Mouse (Mus musculus): ENCODE data around the gene Ccdc134. TPM values are rescaled to one million over a fixed set of nuclear protein-coding genes. Genes with fewer than 3 reads are reported as not detected.

Gene Ccdc134
- polyA plus RNA-seq, 1 experiment = 14.7 TPM

DNA sequence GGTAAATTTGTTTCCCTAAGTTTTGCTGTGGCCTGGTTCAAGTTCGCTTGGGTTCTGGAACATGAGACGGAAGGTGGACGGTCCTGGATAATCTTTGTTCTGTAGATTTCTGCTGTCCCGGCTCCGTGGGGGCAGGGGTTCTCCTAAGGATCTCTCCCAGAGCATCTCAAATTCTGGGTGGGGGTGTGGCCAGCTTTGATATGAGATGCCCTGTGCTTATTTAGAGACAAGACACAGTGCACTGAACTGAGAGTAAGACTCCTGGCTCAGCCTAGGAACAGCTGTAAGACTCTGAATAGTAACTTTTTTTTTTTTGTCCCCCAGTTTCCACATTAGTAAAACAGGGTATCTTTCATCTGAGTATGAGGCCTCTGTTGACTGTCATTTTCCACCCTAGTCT, 676 bp downstream of the Ccdc134 start:
- Histone ChIP-seq H3K4me3 (ENCODE audit: insufficient read depth, low read length) (peak overlapping the region; percentile 85), H3K4me1 (ENCODE audit: control insufficient read depth, insufficient read depth, low read length) (peaks cover 19% of the 10 kb centered on the region), H3K27ac (ENCODE audit: insufficient read depth, low read depth, low read length) (no peak overlapping the region; the same call in 1 of the 2 replicates)
- TF ChIP-seq POLR2A (IDR thresholded peaks at IDR 0.05; ENCODE audit: borderline replicate concordance, low read depth, low read length) (no peak), CTCF (IDR thresholded peaks at IDR 0.05; ENCODE audit: low read depth, low read length) (no peak)

DNA sequence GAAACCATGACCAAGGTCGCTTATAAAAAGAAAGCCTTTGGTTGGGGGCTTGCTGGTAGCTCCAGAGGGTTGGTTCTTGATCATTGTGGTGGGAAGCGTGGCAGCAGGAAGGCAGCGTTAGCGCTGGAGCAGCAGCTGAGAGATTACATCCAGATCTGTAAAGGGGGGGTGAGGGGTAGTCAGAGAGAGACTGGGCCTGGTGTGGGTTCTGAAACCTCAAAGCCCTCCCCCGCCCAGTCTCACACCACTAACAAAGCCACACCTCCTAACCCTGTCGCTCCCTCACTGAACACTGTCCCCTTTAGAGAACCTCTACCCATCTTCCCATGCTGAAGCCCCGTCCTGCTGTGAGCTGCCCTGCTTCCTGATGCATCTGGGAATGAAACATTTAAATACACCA, 2.9 kb downstream of the Ccdc134 start:
- Histone ChIP-seq H3K4me3 (ENCODE audit: insufficient read depth, low read length) (no peak overlapping the region), H3K27ac (ENCODE audit: insufficient read depth, low read depth, low read length) (no peak overlapping the region)
- TF ChIP-seq POLR2A (IDR thresholded peaks at IDR 0.05; ENCODE audit: borderline replicate concordance, low read depth, low read length) = no peak
- TF ChIP-seq CTCF (IDR thresholded peaks at IDR 0.05; ENCODE audit: low read depth, low read length) = no peak

DNA sequence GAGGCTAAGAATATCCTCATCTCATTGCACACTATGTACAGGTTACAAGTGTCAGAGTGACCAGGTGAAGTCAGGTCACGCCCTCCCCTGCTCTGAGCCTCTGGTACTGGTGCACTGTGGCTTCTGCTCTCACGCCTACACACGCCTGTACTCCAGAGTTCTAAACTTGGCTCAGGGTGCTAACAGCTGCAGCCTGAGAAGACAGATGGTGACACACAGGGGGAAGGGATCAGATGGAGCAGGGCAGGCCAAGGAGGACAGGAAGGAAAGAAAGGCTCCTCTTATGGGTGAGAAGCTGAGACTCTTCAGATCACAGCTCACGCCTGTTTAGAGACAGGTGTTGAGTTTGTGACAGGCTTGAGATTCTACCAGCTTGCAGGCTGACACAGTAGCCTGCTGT, 7.7 kb downstream of the Ccdc134 start:
- Histone ChIP-seq H3K27ac (ENCODE audit: insufficient read depth, low read depth, low read length) (no peak overlapping the region), H3K4me1 (ENCODE audit: control insufficient read depth, insufficient read depth, low read length) (no peaks in the 10 kb centered on the region), H3K4me3 (ENCODE audit: insufficient read depth, low read length) (no peak overlapping the region)
- TF ChIP-seq POLR2A (IDR thresholded peaks at IDR 0.05; ENCODE audit: borderline replicate concordance, low read depth, low read length) (no peak), CTCF (IDR thresholded peaks at IDR 0.05; ENCODE audit: low read depth, low read length) (no peak)

More for the DNA sequence above, 2.9 kb downstream of the Ccdc134 start:
- H3K4me1 ChIP-seq (ENCODE audit: control insufficient read depth, insufficient read depth, low read length) = peaks cover 15% of the 10 kb centered on the region

DNA sequence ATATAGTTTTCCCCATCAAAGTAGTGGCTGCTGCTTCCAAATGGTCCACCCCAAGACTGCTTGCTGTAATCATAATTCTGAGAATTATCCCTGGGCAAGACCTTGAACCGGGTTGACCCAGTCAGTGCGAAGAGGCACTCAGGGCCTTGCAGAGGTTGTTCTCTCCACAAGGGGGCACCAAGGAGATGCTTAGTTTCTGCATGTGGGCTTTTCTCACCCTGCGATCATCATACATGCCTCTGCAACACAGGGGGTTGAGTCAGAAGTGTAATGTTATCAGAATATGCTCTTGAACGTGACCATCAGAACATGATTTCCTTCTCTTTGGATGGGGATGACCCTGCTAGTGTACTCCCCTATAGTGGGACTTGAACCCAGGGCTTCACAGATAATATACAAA, 10.8 kb downstream of the Ccdc134 start:
- Histone ChIP-seq H3K27ac (ENCODE audit: insufficient read depth, low read depth, low read length) (no peak overlapping the region), H3K4me1 (ENCODE audit: control insufficient read depth, insufficient read depth, low read length) (no peaks in the 10 kb centered on the region), H3K4me3 (ENCODE audit: insufficient read depth, low read length) (no peak overlapping the region)
- TF ChIP-seq POLR2A (IDR thresholded peaks at IDR 0.05; ENCODE audit: borderline replicate concordance, low read depth, low read length) (no peak), CTCF (IDR thresholded peaks at IDR 0.05; ENCODE audit: low read depth, low read length) (peak; percentile 65; the same call in 1 of the 2 replicates)

DNA sequence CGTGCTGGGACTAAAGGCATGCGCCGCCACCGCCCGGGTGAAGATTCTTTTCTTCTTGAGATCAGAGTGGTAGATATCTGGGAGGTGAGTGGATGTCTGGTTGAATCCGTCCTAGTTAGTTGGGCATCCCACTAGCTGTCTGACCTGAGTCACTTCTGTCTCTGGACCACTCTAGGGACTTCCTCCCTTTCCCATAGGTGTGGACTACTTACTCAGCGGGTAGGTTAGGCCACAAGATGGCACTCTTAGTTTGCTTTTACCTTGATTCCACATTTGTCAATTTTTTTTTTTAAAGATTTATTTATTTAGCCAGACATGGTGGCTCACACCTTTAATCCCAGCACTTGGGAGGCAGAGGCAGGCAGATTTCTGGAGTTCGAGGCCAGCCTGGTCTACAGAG, 11.5 kb downstream of the Ccdc134 start:
- Histone ChIP-seq H3K4me1 (ENCODE audit: control insufficient read depth, insufficient read depth, low read length) (no peaks in the 10 kb centered on the region), H3K4me3 (ENCODE audit: insufficient read depth, low read length) (no peak overlapping the region), H3K27ac (ENCODE audit: insufficient read depth, low read depth, low read length) (no peak overlapping the region)
- TF ChIP-seq POLR2A (IDR thresholded peaks at IDR 0.05; ENCODE audit: borderline replicate concordance, low read depth, low read length) (no peak), CTCF (IDR thresholded peaks at IDR 0.05; ENCODE audit: low read depth, low read length) (peak; percentile 38; the same call in 1 of the 2 replicates)

DNA sequence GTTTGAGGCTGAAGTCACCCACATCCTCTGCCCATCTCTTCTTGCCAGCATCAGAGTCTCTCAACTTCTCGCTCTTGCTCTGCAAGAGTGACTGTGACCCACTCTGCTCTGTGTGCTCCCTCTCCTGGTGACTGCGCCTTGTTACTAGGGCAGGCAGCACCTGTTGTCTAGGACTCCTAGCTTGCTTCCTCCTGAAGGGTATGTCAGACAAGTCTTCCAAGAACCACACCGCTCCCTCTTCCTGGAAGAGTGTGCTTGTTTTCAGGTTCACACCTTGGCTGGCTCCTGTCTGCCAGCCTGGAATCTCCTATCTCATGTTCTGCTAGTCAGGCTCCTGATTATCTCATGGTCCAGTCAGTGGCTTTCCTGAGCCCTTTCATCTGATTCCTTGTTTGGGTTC, 12.6 kb downstream of the Ccdc134 start:
- H3K4me1 ChIP-seq (ENCODE audit: control insufficient read depth, insufficient read depth, low read length) = peaks cover 3% of the 10 kb centered on the region; the same call in 1 of the 2 replicates

DNA sequence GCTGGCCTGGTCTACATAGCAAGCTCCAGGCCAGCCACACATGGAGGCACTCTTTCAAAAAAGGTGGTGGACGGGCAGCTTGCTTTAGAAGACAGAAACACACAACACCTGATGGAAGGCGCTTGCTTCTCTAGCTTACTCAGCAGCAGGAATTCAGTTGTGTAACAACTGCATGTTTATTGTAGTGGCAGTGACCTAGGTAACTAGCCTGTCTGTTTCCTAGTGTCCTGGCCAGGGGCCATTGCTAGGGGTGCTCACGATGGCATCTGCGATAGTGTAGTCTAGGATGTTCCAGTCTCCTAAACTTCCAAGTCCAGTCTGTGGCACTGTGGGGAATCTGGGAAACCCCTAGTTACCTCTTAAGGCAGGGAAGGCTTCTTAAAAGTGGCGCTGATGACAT, 16.4 kb downstream of the Ccdc134 start:
- no peak for TF ChIP-seq CTCF (IDR thresholded peaks at IDR 0.05; ENCODE audit: low read depth, low read length)
- no peak for TF ChIP-seq POLR2A (IDR thresholded peaks at IDR 0.05; ENCODE audit: borderline replicate concordance, low read depth, low read length)
- no peak overlapping the region for H3K4me3 ChIP-seq (ENCODE audit: insufficient read depth, low read length)
- no peak overlapping the region for H3K27ac ChIP-seq (ENCODE audit: insufficient read depth, low read depth, low read length)
- peaks cover 19% of the 10 kb centered on the region for H3K4me1 ChIP-seq (ENCODE audit: control insufficient read depth, insufficient read depth, low read length)

More for the DNA sequence above, 12.6 kb downstream of the Ccdc134 start:
- TF ChIP-seq POLR2A (IDR thresholded peaks at IDR 0.05; ENCODE audit: borderline replicate concordance, low read depth, low read length) (no peak), CTCF (IDR thresholded peaks at IDR 0.05; ENCODE audit: low read depth, low read length) (no peak)
- Histone ChIP-seq H3K4me3 (ENCODE audit: insufficient read depth, low read length) (no peak overlapping the region), H3K27ac (ENCODE audit: insufficient read depth, low read depth, low read length) (no peak overlapping the region)

DNA sequence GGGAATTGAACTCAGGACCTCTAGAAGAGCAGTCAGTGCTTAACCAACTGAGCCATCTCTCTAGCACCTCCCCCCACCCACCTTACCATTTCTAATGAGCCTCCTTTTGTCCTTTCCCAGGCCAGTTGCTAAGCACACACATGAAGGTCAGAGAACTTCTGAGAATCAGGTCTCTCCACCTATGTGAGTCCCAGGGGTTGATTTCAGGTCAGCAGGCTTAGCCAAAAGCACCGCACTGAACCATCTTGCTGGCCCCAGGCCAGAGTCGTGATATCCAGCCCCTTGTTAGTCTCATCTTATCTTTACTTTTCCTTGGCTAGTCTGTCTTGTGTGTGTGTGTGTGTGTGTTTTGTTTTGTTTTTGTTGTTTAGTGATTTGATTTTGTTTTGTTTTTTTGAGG, 17.7 kb downstream of the Ccdc134 start:
- no peak for TF ChIP-seq POLR2A (IDR thresholded peaks at IDR 0.05; ENCODE audit: borderline replicate concordance, low read depth, low read length)

DNA sequence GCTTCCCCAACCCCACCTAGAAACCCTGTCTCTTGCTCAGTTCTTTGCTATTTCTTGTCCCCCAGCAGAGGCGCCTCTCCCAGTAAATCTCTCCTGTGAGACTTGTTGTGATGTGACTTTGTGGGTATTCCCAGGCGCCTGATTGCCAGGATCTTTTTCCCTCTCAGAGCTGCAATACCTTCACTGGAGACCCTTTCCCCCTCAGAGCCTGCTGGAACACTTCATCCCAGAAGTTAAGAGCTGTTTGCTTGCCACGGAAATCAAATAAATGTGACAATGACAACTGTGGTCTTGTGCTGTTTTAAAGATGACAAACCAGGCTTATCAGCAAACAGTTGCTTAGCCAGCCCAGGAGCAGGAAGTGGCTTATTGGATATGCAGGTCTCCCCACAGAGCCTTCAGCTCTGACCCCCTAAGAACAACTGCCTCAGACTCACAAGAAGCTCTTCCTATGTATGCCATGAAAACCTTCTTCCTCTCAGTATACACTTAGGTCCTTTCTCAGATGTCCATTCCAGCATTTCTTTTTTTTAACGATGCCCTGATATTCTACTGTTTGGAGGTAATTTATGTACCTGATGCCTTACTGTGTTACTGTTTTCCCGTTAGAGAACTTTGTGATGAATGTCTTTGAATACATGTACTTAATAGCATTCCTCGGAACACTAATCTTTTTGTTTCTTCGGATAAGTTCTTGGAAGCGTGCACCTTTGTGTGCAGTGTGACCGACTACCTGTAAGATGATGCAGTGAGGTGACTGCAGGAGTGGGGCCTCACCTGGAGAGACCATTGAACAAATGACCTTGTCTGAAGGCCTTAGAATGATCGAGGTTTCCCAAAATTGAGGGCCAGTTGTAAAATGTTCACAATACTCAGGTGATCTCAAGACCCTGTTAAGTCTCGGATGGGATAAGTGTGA, 18.4 kb downstream of the Ccdc134 start:
- TF ChIP-seq CTCF (IDR thresholded peaks at IDR 0.05; ENCODE audit: low read depth, low read length) (no peak), POLR2A (IDR thresholded peaks at IDR 0.05; ENCODE audit: borderline replicate concordance, low read depth, low read length) (no peak)
- Histone ChIP-seq H3K27ac (ENCODE audit: insufficient read depth, low read depth, low read length) (peak overlapping the region; percentile 89), H3K4me1 (ENCODE audit: control insufficient read depth, insufficient read depth, low read length) (peaks cover 23% of the 10 kb centered on the region), H3K4me3 (ENCODE audit: insufficient read depth, low read length) (peak overlapping the region; percentile 34)

More for the DNA sequence above, 17.7 kb downstream of the Ccdc134 start:
- Histone ChIP-seq H3K27ac (ENCODE audit: insufficient read depth, low read depth, low read length) (peak overlapping the region; percentile 89), H3K4me1 (ENCODE audit: control insufficient read depth, insufficient read depth, low read length) (peaks cover 23% of the 10 kb centered on the region), H3K4me3 (ENCODE audit: insufficient read depth, low read length) (no peak overlapping the region)

Data from bone marrow macrophage, adult 2 months (primary cell).